Mouse (Mus musculus) natural killer cell, adult 2 months (primary cell): ENCODE results near the gene 1110002E22Rik.

Experiments used
- DNase-seq, 2 experiments: peaks; one replicate each; pipeline ENCODE4 v3.0.0; 2022; ENCODE audit warnings: low spot score in 2 of 2

The 1110002E22Rik gene

GRCm38 (mm10) chr3:138106887-138107286, 42.0 kb downstream of the 1110002E22Rik start:
- no peak for DNase-seq

GRCm38 (mm10) chr3:138110910-138111782, 46.3 kb downstream of the 1110002E22Rik start:
- DNase-seq, result no peak

DNA sequence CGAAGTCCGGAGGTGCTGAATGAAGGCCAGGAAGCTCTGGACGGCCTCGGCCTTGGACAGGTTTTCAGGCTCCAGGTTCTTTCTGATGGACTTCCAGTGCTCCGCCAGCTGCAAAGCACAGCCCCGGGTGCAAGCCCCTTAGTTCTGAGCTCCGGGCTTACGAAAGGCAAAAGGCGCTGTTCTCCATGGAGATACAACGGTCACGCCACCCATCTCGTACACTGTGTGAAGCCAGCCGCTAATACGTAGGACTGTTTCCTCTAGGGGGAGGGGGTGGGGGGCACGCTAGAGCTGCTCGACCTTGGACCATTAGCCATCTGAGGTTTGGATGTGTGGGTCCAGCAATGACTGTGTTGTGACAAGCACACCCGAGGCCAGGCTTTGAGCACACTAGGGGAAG, 49.3 kb downstream of the 1110002E22Rik start:
- DNase-seq, result no peak

GRCm38 (mm10) chr3:138116871-138117270, 52.0 kb downstream of the 1110002E22Rik start:
- no peak for DNase-seq

DNA sequence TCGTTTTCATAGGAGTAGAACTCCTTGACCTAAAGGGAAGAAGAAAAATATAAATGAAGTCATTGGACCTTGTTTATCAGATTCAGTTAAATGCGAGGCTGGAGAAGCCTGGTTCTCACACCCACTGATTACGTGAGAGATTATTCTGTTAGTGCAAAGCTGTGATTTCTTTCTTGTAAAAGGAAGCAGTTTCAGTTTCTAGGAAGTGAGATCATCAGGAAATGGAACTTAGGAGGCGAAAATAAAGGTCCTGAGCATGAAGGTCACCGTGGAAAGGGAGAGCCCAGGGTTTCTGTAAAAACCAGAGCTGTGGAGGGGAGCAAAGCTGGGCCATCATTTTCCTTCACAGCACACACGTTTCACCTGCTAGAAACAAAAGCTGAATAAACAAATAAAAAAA, 53.5 kb downstream of the 1110002E22Rik start:
- DNase-seq, result no peak

DNA sequence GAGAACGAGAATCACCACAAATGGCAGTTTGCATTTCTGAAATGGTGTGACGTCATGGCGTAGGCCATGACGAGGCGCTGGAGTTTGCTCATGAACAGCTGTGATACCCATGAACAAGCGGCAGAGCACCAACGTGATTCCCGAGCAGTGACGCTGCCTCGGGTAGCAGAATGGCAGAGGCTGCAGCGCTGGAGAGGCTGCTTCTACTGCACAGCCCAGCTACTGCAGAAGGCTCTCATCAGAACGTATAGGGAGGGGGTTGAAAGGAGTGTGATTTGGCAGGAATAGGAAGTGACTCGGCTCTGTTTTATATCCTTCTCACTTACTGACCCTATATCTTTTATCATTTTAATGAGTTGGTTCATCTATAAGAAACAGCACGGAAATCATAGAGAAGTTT, 54.0 kb downstream of the 1110002E22Rik start:
- DNase-seq, result no peak

DNA sequence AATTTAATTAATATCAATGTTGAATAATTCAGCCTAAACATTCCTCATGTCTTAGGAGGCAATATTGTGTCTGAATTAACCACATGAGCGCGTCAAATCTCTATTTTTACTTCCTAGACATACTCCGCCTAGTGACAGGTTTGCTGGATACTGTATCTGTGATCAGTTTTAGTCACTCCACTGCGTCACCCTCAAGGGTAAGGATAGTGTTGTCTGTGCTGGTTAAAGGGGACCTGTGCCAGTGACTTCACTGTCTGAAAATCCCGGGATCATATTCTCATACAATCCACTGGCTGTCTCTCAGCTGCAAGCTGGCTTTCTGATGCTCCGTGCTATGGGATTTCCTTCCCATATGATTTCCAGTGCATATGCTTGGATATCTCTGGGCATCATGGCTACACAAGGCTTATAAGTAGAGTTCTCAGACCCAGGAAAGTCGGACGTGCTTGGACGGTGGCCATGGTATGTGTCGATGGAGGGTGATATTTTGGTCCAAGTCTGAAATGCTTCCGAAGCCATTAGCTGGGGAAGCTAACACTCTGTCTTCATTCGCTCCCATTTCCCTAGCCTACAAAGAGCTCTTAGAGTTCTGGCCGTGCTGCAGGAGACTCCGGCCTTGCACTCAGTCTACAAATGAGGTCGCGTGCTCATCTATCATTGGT, 54.7 kb downstream of the 1110002E22Rik start:
- DNase-seq, result no peak

- no peak for DNase-seq
Observed at GRCm38 (mm10) chr3:138121461-138121860, 56.6 kb downstream of the 1110002E22Rik start.

DNA sequence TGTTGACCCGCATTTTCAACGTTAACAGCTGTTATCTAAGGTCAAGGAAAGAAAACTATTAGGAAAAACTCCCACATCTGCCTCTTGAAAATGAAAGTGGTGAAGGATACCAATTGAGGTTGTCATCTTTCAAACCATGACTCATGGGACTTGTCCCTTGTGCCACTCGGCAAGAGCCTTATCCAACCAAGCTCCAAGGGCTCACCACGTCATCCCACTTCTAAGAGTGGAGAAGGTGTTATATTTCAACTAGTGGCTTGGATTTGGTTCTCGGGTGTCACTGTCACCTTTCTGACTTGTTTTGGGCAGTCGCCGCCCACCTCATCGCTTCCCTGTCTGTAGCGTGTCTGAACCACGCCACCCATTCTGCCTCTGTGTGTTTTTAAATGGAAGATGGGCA, 59.0 kb downstream of the 1110002E22Rik start:
- no peak for DNase-seq

DNA sequence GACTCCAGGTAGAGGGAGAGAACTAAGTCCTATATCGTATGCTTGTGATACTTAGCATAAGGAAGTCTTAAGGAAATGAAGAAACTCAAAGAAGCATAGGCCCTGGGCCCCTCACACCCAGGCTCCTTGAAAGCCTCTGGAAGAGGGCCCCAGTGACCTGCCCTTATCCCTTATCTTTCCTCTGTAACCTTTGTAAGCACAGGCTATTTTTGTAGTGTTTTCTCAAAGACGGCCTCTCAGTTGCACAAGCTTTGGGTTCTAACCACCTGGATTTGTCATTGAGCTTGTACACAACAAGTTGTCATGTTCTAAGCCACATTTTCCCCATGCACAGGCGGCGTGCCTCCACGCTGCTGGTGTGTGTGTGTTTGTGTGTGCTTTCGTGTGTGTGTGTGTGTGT, 64.3 kb downstream of the 1110002E22Rik start:
- DNase-seq, result no peak

- DNase-seq, result no peak
Observed at GRCm38 (mm10) chr3:138130692-138131091, 65.8 kb downstream of the 1110002E22Rik start.
